Mouse (Mus musculus): ENCODE measurements around the gene Tenm4. TPM values are rescaled to one million over a fixed set of nuclear protein-coding genes. Genes with fewer than 3 reads are reported as not detected.

Gene Tenm4
- polyA plus RNA-seq, 1 experiment from 2014 or later, result 47.1 TPM

DNA sequence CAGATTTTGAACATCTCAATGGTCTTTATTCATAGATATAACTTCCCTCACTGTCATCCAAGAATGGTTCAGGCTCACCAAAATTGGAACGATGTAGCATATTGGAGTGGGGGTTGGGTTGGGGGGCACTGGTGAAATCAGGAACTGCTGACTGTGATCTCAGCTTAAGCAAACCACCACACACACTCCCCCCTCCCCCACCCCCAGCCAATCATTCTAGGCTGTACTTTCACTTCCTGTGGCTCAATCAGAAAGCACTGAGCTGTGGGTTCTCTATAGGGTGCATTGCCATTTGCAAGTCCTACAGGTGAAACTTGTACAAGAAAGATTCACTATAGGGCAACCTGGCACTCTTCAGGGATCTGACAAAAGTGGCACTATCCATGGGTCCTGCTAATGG, 559.3 kb downstream of the Tenm4 start:
- Histone ChIP-seq H3K36me3 (peaks cover 11% of the 10 kb centered on the region; the same call in 1 of the 2 replicates), H3K9ac (replicated peaks) (no peak overlapping the region), H3K4me3 (replicated peaks) (no peak overlapping the region), H3K27ac (no peak overlapping the region), H3K4me1 (replicated peaks) (no peaks in the 10 kb centered on the region), H3K4me2 (replicated peaks) (no peak overlapping the region), H3K9me3 (no peaks in the 10 kb centered on the region), H3K27me3 (peaks cover 26% of the 10 kb centered on the region)
- no peak for ATAC-seq
- 95% methylated on average over 1 of the region's 1 CpGs for WGBS

DNA sequence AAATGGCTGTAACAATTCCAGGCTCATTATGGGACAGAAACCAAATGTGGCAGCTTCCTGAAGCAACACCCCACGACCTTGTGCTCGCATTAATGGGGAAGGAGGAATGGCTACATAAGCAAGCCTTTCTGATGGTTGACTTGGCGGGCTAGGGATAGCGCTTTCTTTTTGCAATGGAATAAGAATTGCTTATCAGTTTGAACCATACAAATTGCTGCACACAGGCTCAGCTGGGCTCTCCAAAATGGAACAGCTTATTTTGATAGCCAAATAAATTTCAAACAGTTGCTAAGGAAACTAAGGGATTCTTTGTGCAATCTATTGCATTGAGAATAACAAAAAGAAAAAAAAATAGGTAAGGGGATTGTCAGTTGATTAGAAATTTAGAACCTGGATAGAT, 560.9 kb downstream of the Tenm4 start:
- WGBS, result 81% methylated on average over 4 of the region's 4 CpGs
- no peak for ATAC-seq
- H3K27me3 ChIP-seq, result peaks cover 15% of the 10 kb centered on the region; the same call in 1 of the 2 replicates
- no peak overlapping the region for H3K27ac ChIP-seq
- no peak overlapping the region for H3K4me2 ChIP-seq (replicated peaks)
- H3K9ac ChIP-seq (replicated peaks), result no peak overlapping the region
- peaks cover 22% of the 10 kb centered on the region; the same call in 1 of the 2 replicates for H3K36me3 ChIP-seq
- no peak overlapping the region for H3K4me3 ChIP-seq (replicated peaks)
- no peaks in the 10 kb centered on the region for H3K9me3 ChIP-seq
- no peaks in the 10 kb centered on the region for H3K4me1 ChIP-seq (replicated peaks)

DNA sequence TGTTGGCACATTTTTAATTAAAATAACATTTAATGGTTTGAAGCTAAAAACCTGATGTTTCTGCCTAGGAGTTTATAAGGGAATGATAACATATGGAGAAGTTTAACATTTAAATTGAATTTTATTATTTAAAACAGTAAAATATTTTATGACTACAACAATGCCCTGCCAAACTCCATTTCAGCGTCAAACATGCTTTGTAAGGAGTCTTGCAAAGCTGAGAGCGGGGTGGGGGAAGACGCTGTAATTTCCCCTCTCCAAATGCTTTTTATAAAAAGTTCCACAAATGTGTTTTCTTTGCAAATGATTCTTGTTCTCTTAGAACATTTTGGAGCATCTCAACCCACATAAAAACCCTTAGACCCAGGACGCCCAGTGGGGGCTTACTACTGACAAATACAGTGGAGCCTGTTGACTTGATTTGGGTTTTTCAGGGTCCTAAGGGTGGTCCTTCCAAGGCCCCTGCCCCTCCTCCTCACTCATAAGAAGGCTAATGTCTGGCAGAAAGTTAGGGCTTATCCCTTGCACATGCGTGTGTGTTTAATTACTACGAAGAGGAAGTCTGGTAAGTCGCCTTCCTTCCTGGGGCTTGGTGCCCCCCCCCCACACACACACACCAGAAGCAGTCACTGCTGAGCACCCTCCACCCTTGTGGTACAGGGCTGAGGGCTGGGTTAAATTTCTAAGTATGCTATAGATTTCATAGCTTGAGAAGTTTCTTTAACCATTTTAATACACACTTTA, 563.4 kb downstream of the Tenm4 start:
- Histone ChIP-seq H3K9ac (replicated peaks) (no peak overlapping the region), H3K4me2 (replicated peaks) (no peak overlapping the region), H3K36me3 (peaks cover 30% of the 10 kb centered on the region), H3K27ac (no peak overlapping the region), H3K4me3 (replicated peaks) (no peak overlapping the region), H3K4me1 (replicated peaks) (no peaks in the 10 kb centered on the region), H3K9me3 (no peaks in the 10 kb centered on the region), H3K27me3 (peaks cover 7% of the 10 kb centered on the region; the same call in 1 of the 2 replicates)
- 89% methylated on average over 7 of the region's 7 CpGs for WGBS
- no peak for ATAC-seq

DNA sequence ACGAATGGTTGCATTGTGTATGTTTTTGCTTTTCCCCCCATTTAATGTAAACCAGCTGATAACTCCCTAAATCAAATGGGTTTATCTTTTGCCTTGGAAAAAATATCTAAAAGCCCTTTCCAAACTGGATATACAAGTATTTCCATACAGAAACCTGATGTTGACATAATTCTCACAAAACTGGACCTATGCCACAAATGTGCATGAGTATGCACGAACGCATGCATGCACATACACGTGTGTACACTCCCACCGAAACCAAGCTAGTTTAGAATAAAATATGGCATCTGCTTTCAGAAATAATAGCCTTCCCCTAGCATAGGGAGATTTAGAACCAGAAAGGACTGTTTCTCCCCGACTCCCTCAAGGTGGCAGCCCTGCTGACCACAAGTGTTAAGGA, 569.6 kb downstream of the Tenm4 start:
- no peak overlapping the region for H3K9ac ChIP-seq (replicated peaks)
- WGBS, result 86% methylated on average over 6 of the region's 6 CpGs
- ATAC-seq, result no peak

DNA sequence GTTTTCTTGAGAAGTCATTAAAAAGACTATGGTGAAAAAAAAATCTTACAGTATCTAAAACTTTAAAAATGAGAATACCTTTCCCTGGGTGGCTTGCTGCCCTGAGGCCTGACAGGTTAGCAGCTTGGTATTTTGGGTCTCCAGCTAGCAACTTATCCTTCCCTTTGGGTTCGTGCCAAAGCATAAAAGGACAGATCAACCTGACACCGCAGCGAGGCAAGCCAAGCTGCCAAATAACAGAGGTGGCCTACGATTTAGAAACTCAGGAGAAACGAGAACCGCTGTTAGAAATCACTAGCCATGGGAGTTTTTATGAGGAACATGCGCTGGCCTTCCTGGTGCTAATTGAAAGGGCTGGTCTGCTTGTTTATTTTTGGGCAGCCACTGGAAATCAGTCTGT, 571.2 kb downstream of the Tenm4 start:
- Histone ChIP-seq H3K4me2 (replicated peaks) (no peak overlapping the region), H3K27ac (no peak overlapping the region), H3K4me3 (replicated peaks) (no peak overlapping the region), H3K9me3 (no peaks in the 10 kb centered on the region), H3K4me1 (replicated peaks) (peaks cover 20% of the 10 kb centered on the region), H3K27me3 (no peaks in the 10 kb centered on the region), H3K36me3 (peaks cover 8% of the 10 kb centered on the region), H3K9ac (replicated peaks) (no peak overlapping the region)
- WGBS, result 82% methylated on average over 7 of the region's 7 CpGs
- no peak for ATAC-seq

More for the DNA sequence above, 569.6 kb downstream of the Tenm4 start:
- Histone ChIP-seq H3K27ac (no peak overlapping the region), H3K36me3 (peaks cover 19% of the 10 kb centered on the region), H3K9me3 (no peaks in the 10 kb centered on the region), H3K4me3 (replicated peaks) (no peak overlapping the region), H3K27me3 (no peaks in the 10 kb centered on the region), H3K4me1 (replicated peaks) (peaks cover 13% of the 10 kb centered on the region), H3K4me2 (replicated peaks) (no peak overlapping the region)

DNA sequence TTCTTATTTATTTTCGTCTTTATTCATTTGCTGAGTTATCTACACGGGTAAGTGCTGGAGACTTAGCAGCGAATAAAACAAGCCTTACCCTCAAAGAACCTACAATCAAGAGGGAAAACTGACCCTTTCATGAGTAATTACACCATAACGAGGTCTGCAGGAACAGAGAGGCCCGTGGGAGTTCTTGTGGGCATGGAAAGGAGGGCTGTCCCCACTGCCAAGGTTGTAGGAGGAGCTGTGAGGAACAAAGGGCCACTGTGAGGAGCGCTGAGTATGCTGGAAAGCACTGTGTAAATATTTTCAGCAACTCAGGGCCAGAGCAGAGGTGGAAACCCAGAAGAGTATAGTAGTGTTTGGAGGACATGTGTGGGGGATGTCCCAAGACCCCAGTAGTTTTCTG, 574.9 kb downstream of the Tenm4 start:
- WGBS, result 26% methylated on average over 6 of the region's 6 CpGs
- no peaks in the 10 kb centered on the region for H3K9me3 ChIP-seq
- no peaks in the 10 kb centered on the region for H3K27me3 ChIP-seq
- peaks cover 14% of the 10 kb centered on the region for H3K4me1 ChIP-seq (replicated peaks)
- no peak overlapping the region for H3K4me2 ChIP-seq (replicated peaks)
- H3K4me3 ChIP-seq (replicated peaks), result no peak overlapping the region
- peak; percentile 86 for ATAC-seq
- H3K9ac ChIP-seq (replicated peaks), result no peak overlapping the region
- peak overlapping the region; percentile 63 for H3K27ac ChIP-seq
- no peaks in the 10 kb centered on the region for H3K36me3 ChIP-seq

DNA sequence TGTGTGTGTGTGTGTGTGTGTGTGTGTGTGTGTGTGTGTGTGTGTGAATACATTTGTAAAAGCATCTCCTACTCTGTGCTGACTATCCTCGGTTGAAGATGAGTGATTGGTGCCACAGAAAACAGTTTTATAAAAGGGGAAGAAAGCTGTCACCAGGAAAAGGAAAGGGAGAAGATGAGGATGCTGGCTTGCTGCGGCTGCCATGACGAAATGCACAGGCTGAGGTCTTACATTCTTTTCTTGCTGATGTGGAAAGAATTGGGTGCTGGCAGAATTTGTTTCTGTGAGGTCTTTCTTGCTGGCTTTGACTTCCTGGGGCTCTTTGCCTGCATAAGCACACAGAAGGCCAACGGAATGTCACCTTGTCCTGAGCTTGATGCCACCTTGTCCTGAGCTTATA, 575.7 kb downstream of the Tenm4 start:
- ATAC-seq, result no peak
- Histone ChIP-seq H3K27ac (no peak overlapping the region), H3K9me3 (no peaks in the 10 kb centered on the region), H3K27me3 (no peaks in the 10 kb centered on the region), H3K4me3 (replicated peaks) (no peak overlapping the region), H3K9ac (replicated peaks) (no peak overlapping the region), H3K4me2 (replicated peaks) (no peak overlapping the region), H3K4me1 (replicated peaks) (peaks cover 14% of the 10 kb centered on the region), H3K36me3 (no peaks in the 10 kb centered on the region)
- WGBS, result 81% methylated on average over 4 of the region's 4 CpGs

DNA sequence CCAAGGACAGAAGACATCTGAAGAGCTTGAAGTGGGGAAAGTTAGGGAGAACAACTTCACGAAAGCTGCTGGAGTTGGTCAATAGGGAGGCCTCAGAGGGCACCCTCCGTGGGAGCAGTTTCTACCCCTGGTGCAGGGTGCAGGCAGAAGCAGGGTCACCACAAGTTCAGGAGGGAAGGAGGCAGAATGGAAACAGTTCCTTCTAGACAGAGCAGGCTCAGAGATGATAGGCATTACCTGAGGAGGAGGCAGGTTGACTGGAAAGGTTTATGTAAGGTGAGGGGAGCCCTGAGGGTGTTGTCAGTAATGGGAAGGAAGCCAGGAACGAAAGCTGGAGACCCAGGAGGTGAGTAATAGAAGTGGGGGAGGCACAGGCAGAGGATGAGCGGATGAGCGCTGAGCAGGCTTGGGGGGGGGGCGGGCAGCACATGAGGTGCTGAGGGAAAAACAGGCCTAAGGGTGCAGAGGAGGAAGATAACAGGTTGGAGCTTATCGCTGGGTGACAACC, 577.5 kb downstream of the Tenm4 start:
- ATAC-seq, result no peak
- Histone ChIP-seq H3K36me3 (no peaks in the 10 kb centered on the region), H3K27me3 (no peaks in the 10 kb centered on the region), H3K9ac (replicated peaks) (no peak overlapping the region), H3K4me3 (replicated peaks) (no peak overlapping the region), H3K4me2 (replicated peaks) (no peak overlapping the region), H3K27ac (no peak overlapping the region), H3K9me3 (no peaks in the 10 kb centered on the region), H3K4me1 (replicated peaks) (peaks cover 14% of the 10 kb centered on the region)
- 83% methylated on average over 7 of the region's 7 CpGs for WGBS

DNA sequence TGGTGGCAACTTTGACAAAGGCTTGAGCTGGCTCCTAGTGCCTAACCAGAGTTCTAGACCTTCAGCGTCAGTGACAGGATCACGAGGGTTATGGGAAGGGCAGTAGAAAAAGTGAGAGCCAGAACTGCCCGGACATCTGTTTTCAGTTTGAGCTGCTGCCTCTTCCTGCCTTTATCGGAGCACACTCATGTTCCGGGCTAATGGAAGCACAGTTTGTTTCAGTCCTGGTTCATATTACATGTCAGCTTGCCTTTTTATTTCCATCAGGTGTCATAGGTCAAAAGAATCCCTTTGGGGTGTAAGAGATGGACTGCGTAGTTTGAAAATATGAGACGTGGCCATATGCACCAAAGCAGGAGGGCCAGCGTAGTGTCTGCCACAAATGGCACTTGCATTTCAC, 578.7 kb downstream of the Tenm4 start:
- WGBS, result 92% methylated on average over 8 of the region's 8 CpGs
- Histone ChIP-seq H3K36me3 (no peaks in the 10 kb centered on the region), H3K27me3 (no peaks in the 10 kb centered on the region), H3K4me1 (replicated peaks) (peaks cover 18% of the 10 kb centered on the region), H3K4me2 (replicated peaks) (no peak overlapping the region), H3K4me3 (replicated peaks) (no peak overlapping the region), H3K9ac (replicated peaks) (no peak overlapping the region), H3K9me3 (no peaks in the 10 kb centered on the region), H3K27ac (no peak overlapping the region)
- no peak for ATAC-seq

DNA sequence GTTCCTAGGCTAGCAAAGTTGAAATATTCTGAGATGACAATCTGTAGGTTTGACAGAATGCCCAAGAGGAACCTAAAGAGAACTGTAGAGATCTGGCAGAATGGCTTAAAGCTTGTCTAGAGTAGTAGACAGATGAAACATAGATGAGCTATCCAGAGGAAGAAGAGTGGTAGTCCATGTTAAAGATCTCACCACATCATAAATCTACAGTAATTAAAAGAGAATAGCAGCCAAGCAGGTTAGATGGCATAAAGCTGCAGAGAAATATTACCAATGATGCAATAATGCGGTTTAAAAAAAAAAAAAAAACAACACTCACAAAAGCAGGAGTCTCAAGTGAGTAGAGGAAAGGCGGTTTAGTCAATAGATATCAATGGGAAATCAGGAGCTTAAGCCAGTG, 580.2 kb downstream of the Tenm4 start:
- Histone ChIP-seq H3K36me3 (no peaks in the 10 kb centered on the region), H3K27ac (no peak overlapping the region), H3K9me3 (no peaks in the 10 kb centered on the region), H3K4me1 (replicated peaks) (peaks cover 20% of the 10 kb centered on the region), H3K4me3 (replicated peaks) (no peak overlapping the region), H3K9ac (replicated peaks) (no peak overlapping the region), H3K27me3 (no peaks in the 10 kb centered on the region), H3K4me2 (replicated peaks) (no peak overlapping the region)
- no peak for ATAC-seq
- 96% methylated on average over 2 of the region's 2 CpGs for WGBS

DNA sequence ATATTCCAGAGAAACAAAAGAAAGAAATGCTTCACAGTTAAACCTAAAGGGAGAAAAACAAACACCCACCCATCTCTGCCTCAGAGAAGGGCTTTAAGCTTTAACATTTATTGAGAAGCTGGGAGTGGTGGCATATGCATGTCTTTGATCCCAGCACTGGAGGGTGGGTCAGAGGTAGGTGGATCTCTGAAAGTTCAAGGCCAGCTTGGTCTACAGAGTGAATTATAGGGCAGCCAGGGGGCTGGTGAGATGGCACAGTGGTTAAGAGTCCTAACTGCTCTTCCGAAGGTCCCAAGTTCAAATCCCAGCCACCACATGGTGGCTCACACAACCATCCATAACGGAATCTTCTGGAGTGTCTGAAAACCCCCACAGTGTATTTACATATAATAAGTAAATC, 581.7 kb downstream of the Tenm4 start:
- Histone ChIP-seq H3K4me1 (replicated peaks) (peaks cover 29% of the 10 kb centered on the region), H3K9ac (replicated peaks) (no peak overlapping the region), H3K27me3 (no peaks in the 10 kb centered on the region), H3K27ac (no peak overlapping the region), H3K4me2 (replicated peaks) (no peak overlapping the region), H3K9me3 (no peaks in the 10 kb centered on the region), H3K36me3 (no peaks in the 10 kb centered on the region), H3K4me3 (replicated peaks) (no peak overlapping the region)
- ATAC-seq, result no peak
- WGBS, result 94% methylated on average over 2 of the region's 2 CpGs

DNA sequence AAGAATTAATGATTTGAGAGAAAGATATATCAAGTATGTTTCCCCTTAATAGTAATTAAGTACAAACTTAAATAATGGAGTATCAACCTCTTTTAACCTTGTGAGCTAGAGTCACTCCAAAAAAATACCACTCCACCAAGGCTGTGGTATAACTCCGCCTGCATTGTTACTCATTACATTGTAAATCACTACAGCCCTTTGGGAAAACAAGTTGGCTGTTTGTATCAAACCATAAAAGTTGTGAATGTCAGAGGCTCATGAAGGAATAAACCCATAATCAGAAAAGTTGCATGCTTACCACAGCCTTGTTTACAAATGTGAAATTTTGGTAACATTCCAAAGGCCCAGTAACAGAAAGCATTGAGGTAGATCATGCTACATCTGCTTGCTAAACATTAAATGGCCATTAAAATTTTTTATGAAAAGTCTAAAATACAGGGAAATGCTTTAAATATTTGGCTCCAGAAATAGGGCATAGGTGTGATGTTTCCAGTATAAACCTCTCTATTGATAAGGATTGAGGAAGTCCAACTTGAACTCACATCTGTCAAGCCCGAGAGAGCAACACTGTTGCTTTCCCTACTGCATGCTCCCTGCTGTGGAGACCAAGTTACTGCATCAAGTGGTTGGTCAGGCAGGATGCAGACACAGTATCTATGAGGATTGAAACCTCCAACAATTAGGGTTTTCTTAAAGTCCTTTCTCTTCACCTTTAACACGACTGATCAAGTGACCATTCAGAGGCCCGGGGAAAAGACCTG, 582.5 kb downstream of the Tenm4 start:
- H3K4me3 ChIP-seq (replicated peaks), result no peak overlapping the region
- H3K27me3 ChIP-seq, result no peaks in the 10 kb centered on the region; the same call in 1 of the 2 replicates
- WGBS, result 53% methylated on average over 4 of the region's 4 CpGs
- H3K36me3 ChIP-seq, result no peaks in the 10 kb centered on the region
- no peak overlapping the region for H3K4me2 ChIP-seq (replicated peaks)
- no peaks in the 10 kb centered on the region for H3K9me3 ChIP-seq
- no peak overlapping the region for H3K9ac ChIP-seq (replicated peaks)
- no peak overlapping the region for H3K27ac ChIP-seq
- H3K4me1 ChIP-seq (replicated peaks), result peaks cover 29% of the 10 kb centered on the region
- no peak for ATAC-seq
